Mouse (Mus musculus) brain, embryonic 18.5 days (tissue): ENCODE measurements around the gene A330070K13Rik.

ENCODE experiments used
- DNase-seq: peaks from one replicate; pipeline ENCODE4 v3.0.0-alpha.2; 2012; ENCODE audit warnings: low read depth, low spot score

The A330070K13Rik gene

DNA sequence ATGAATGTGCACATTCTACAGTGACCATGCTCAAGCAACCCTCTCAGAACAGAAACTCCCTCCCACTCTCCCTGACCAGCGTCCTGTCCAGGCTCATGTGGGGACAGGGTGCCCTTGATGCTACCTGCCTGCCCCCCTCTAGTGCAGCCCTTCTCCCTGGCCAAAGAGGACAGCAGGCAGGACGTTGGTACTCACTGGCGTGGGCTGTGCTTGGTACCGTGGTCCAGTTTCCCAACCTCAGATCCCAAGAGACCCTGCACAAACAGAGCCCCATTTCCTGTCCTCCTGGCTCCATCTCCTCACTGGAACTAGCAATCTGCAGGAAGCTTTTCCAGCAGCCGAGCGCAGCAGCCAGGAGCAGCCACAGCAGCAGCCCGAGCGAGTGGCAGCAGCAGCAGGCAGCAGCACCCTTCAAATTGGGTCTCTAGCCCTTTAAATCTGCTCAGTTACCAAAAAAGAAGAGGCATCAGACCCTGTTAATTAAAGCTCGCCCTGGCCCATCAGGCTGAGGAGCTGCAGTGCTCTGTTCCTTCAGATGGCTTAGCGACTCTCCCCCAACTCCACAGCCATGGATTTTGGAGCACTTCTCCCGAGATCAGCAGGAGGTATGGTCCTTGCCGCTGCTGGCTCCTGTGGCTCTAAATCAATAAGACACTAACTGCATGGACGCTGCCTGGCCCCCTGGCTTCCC lies at the start of gene A330070K13Rik:
Gene A330070K13Rik, minus strand, starts transcription at position 410 of the 691 bp plus-strand sequence.
- no peak for DNase-seq

DNA sequence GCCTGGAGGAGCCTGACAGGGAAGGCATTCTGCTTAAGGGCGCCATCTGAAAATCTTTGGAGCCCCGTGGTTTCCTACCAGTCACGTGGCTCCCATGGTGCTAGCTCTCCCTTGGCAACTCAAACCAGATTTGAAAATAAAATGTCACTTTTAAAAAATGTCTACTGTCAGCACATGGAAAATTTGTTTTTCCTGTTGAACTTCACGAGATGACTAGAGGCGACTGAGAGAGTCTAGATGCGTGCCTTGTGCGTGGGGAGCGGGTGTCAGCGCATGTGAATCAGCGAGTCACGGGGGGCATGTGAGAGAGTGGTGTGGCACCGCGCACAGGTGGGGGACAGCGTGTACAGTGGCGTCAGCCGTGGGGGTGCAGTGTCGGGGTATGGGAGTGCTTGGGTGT lies 27.1 kb upstream of the A330070K13Rik start:
- no peak for DNase-seq

GRCm38 (mm10) chr5:130409706-130410105 lies 25.3 kb upstream of the A330070K13Rik start:
- no peak for DNase-seq

DNA sequence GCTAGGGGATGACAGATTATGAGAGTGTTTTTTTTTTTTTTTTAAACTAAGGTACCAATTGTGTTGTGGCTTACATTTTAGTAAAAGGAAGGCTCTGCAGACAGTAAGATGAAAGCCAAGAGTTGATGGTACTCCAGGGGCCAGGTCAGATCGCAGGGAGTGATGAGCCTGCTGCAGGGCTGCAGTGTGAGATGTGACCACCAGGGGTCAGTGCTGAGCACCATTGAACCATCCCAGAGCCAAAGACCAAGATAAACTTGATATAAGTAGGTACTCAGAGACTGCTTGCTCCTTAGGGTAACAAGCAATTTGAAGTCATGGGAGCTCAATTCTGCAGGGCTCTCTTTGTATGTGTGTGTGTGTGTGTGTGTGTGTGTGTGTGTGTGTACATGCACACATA lies 20.8 kb upstream of the A330070K13Rik start:
- DNase-seq = no peak

DNA sequence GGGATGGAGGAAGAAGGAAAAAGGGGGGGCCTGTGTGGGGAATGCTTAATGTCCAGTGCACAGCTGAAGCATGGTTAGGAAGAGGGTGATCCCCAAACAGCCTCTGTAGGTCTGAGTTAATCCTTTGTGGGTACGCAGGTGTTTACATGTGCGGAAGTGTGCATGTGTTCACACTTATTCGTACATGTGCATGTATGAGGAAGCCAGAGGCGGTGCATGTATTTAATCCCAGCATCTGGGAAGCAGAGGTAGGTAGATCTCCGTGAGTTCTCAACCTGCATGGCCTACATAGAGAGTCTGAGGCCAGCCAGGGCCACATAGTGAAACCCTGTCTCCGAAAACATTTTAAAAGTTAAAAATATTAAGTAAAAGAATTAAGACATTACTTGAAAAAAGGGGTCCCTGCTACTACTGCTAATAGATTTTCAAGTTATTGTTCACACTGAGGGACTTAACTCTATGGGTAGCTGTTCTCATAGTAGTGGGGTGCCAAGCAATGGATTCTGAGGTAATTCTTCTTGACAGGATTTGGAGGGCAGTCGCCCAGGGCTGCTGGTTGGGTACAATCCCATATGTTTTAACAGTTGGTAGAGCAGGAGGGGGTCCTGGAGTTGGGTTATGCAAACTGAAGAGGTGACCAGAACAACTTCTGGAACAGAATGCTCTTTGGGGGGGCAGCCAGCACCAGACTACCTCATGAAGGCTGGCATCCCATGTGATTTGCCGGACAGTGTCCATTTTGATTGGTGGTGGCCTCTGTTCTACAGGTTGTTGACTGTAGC lies 15.9 kb upstream of the A330070K13Rik start:
- DNase-seq = no peak

DNA sequence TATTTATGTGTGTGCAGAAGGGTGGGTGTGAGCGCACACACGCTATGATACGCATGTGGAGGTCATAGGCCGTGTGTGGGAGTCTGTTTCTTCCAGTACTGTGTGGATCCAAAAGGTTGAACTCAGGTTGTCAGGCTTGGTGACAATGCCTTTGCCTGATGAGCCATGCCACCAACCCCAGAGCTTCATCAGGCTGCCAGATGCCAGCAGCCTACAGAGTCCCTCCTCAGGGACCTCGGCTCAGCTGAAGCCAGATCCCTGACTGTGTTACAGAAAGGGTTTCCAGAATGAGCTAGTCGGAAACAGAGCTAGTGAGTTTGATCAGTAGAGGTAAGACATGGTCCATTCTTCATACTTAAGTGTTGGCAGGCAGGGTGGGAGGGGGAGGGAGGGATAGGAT lies 10.7 kb upstream of the A330070K13Rik start:
- no peak for DNase-seq

GRCm38 (mm10) chr5:130394386-130394785 lies 10.0 kb upstream of the A330070K13Rik start:
- no peak for DNase-seq

GRCm38 (mm10) chr5:130393618-130394355 lies 9.4 kb upstream of the A330070K13Rik start:
- DNase-seq = no peak

- no peak for DNase-seq
Measured at GRCm38 (mm10) chr5:130386418-130386817, 2.0 kb upstream of the A330070K13Rik start.

- no peak for DNase-seq
Measured at GRCm38 (mm10) chr5:130375411-130375810, 9.0 kb downstream of the A330070K13Rik start.

DNA sequence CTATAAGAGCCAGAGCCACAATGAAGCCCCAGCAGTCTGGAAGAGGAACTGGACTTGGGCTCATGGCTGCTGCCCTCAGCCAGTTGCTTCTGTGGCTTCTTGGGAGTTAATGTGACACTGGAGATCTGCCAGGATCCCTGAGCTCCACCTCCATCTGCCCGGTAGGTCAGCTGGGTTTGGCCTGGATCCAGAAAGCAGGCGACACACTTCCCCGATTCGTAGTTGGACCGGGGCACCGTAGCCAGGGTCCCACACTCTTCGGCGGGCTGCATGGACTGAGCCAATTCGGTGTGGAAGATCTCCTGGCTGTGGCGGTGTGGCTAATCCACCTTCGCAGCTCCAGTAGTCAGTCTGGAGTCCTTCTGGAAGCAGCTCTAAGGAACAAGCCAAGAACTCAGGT lies 15.2 kb downstream of the A330070K13Rik start, which contains the start of gene Caln1:
Gene Caln1, plus strand, starts transcription at position 219 of the 400 bp plus-strand sequence.
- no peak for DNase-seq

DNA sequence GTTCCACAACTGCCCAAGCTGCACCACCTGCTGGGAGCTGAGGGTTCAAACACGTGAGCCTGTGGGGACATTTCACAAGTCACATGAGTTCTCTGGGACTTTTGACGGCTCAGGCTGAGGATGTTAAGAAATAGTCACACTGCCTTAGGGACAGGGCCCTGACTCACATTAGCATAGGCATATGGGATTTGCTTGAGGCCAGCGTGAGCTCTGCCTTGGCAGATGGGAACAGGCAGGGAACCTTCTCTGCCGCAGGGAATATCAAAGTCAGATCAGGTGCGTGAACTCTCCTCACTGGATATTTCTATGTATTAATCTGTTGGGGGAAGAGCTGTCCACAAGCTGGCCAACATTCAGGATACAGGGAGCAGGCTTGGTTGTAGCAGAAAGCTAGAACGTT lies 16.2 kb downstream of the A330070K13Rik start:
- no peak for DNase-seq

DNA sequence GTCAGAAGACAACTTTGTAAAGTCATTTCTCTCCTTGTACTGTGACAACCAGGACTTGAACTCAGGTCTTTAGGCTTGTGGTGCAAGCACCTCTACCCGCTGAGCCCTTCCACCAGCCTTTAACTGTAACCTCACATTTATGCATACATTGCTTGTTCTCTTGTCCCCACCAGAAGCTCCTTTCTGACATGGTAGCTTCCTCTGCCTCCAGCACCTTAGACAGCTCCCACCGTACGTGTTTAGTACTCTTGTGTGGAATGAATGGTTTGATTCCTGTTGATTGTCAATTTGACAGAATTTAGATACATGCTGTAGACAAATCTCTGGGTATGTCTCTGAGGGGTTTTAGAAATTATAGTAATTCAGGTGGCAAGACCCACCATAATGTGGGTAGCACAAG lies 20.7 kb downstream of the A330070K13Rik start:
- no peak for DNase-seq

DNA sequence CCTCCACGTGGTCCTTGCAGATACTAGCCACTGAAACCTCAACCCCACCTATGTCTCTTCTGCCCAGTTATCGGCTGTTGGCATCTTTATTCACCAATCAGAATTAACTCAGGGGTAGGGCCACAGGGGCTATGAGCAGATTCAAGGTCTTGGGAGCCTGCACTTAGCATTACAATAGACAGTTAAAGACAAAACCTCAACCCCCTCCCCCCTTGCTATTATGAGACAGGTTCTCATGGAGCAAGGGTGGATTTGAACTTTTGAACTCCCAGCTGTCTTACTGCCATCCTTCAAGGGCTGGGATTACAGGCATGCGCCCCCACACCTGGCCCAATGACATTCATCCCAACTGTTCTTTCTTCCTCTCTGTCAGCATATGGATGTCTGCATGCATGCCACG lies 21.3 kb downstream of the A330070K13Rik start:
- DNase-seq = no peak

DNA sequence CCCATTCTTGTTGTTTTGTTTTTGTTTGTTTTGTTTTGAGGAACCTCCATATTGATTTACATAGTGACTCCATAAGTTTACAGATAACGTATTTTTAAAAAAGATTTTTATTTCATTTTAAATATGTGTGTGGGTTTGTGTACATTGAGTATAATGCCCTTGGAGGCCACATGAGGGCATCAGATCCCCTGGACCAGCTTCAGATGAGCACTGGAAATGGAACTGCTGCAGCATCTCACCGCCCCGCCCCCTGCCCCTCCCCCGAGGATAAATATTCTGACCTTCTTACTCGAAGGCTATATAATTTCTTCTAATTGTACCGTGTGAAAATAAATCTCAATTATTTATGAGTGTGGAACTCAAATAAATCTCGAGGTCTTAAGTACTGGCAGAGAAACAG lies 29.2 kb downstream of the A330070K13Rik start:
- DNase-seq = no peak

- no peak for DNase-seq
Measured at GRCm38 (mm10) chr5:130345871-130346270, 38.6 kb downstream of the A330070K13Rik start.

GRCm38 (mm10) chr5:130344999-130345398 lies 39.4 kb downstream of the A330070K13Rik start:
- no peak for DNase-seq

DNA sequence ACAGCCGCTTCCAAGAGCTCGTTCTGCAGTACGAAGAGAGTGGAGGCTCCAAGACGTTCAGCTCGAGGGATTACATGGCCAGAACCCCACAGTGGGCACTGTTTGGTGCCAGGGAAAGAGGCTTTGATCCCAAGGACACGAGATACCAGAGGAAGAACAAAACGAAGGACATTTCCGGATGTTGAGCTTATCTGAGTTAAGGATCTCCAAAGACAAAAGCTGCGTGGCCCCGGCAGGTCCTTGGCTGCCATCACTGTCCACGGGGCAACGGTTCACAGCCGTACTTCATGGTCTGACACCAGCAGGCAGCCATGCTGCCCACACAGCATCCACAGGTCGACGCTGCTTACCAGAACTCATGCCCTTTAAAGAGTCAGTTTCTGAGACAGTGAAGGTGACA lies 43.8 kb downstream of the A330070K13Rik start:
- no peak for DNase-seq

GRCm38 (mm10) chr5:130335462-130335861 lies 49.0 kb downstream of the A330070K13Rik start:
- DNase-seq = no peak

DNA sequence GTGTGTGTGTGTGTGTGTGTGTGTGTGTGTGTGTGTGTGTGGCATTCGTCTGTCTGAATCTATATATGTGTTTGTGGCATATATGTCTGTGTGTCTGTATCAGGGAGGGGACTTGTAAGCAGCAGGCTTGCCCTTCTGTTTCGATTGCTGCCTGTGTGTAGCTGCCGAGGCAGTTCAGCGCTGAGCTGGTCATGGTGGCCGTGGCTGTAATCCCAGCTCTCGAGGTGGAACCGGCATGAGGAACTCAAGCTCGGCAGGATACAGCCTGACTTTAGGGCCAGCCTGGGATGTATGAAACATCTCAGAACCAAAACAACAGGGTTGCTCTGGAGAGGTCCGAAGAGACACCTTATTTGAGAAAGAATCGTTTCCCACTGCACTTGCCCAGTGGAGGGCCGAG lies 50.5 kb downstream of the A330070K13Rik start:
- no peak for DNase-seq

DNA sequence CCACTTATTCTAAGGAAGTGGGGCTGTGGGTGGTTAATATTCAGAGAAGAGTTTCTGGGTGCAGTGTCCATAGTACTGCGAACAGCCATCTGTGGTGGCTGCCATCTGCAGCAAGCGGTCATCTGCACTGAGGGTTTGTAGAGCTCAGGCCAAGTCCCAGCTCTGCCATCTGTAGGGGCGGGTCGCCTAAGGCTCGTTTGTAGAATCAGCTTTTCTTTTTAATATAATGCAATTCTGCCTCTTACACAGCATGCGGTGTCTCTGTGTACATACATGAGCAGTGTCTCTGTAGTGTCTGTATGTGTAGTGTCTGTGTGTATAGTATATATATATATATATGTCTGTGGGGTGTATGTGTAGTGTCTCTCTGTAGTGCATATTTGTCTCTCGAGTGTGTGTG lies 50.9 kb downstream of the A330070K13Rik start:
- no peak for DNase-seq

DNA sequence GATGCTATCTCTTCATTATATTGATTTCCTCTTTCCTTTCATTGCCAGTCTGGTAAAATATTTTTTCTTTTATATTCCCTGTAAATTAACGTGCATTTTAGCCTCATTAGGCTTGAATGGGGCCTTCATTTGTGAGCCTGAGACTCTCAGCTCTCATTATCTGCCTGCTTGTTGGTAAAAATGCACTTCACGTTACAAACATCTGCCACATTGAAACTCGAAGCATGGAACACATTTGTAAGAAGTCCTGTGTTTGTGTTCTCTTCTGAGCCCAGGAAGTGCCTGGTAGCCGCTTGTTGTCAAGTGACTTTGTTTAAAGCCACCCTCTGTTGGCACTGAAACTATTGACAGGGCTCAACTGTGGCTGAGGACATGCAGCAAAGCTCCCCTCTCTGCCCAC lies 53.2 kb downstream of the A330070K13Rik start:
- no peak for DNase-seq
